Mouse (Mus musculus): ENCODE measurements at regions not wholly inside any gene's neighbourhood (a gene's known extent, or its start where the extent isn't known, plus 50 kb on each side); places are given as distances from the start of the nearest gene placed in this dataset.

GRCm38 (mm10) chr10:117940441-117941265 is 94.8 kb upstream of the Rap1b start:
- peak; percentile 45 for DNase-seq (ENCODE audit: low spot score)

GRCm38 (mm10) chr10:117941266-117941651 is 95.4 kb upstream of the Rap1b start:
- DNase-seq (ENCODE audit: low spot score), result no peak

- DNase-seq (ENCODE audit: low spot score), result no peak
Observed at GRCm38 (mm10) chr10:117943702-117944307, 98.0 kb upstream of the Rap1b start.

GRCm38 (mm10) chr10:117947191-117947590 is 101.4 kb upstream of the Rap1b start:
- DNase-seq (ENCODE audit: low spot score), result no peak

- DNase-seq (ENCODE audit: low spot score), result no peak
Observed at GRCm38 (mm10) chr10:117947911-117948310, 102.1 kb upstream of the Rap1b start.

GRCm38 (mm10) chr10:117952116-117953025 is 106.5 kb upstream of the Rap1b start:
- no peak for DNase-seq (ENCODE audit: low spot score)

- DNase-seq (ENCODE audit: low spot score), result no peak
Observed at GRCm38 (mm10) chr10:117953026-117953711, 107.3 kb upstream of the Rap1b start.

GRCm38 (mm10) chr10:117956174-117956950 is 110.5 kb upstream of the Rap1b start:
- DNase-seq (ENCODE audit: low spot score), result no peak

- DNase-seq (ENCODE audit: low spot score), result no peak
Observed at GRCm38 (mm10) chr10:117974706-117975105, 128.9 kb upstream of the Rap1b start.

GRCm38 (mm10) chr10:117975467-117975866 is 129.6 kb upstream of the Rap1b start:
- DNase-seq (ENCODE audit: low spot score), result no peak

GRCm38 (mm10) chr10:117979091-117979490 is 133.3 kb upstream of the Rap1b start:
- no peak for DNase-seq (ENCODE audit: low spot score)

GRCm38 (mm10) chr10:117982611-117983210 is 136.9 kb upstream of the Rap1b start:
- peak; percentile 6 for DNase-seq (ENCODE audit: low spot score)

- DNase-seq (ENCODE audit: low spot score), result no peak
Observed at GRCm38 (mm10) chr10:117983271-117983670, 137.4 kb upstream of the Rap1b start.

- no peak for DNase-seq (ENCODE audit: low spot score)
Observed at GRCm38 (mm10) chr10:117984784-117985602, 139.2 kb upstream of the Rap1b start.

- no peak for DNase-seq (ENCODE audit: low spot score)
Observed at GRCm38 (mm10) chr10:117987620-117988019, 141.8 kb upstream of the Rap1b start.

- no peak for DNase-seq (ENCODE audit: low spot score)
Observed at GRCm38 (mm10) chr10:117988076-117988475, 142.2 kb upstream of the Rap1b start.

GRCm38 (mm10) chr10:117991176-117991575 is 145.3 kb upstream of the Rap1b start:
- DNase-seq (ENCODE audit: low spot score), result no peak

GRCm38 (mm10) chr10:117992317-117992716 is 146.5 kb upstream of the Rap1b start:
- no peak for DNase-seq (ENCODE audit: low spot score)

- no peak for DNase-seq (ENCODE audit: low spot score)
Observed at GRCm38 (mm10) chr10:117993809-117994208, 147.8 kb upstream of the Mdm1 start.

Data from gastrocnemius, adult 18-20 months (tissue).